Mouse (Mus musculus): ENCODE data around the gene 4933405L10Rik.

DNA sequence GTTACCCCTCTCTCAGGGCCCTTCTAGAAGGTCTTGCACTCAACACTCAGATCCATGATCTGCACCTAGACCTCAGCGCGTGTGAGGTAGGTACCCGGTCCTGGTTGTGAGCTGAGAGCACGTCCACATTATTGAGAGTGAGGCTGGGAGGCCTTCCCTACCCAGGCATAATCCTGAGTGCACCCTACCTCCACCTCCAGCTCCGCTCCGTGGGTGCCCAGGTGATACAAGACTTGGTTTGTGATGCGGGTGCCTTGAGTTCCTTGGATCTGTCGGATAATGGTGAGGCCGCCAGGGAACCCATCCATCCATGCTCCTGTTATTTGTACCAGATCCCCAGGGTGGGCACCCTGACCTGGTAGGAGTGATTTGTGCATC, 17.5 kb upstream of the 4933405L10Rik start:
- no peak for TF ChIP-seq POLR2A (IDR thresholded peaks at IDR 0.05; ENCODE audit: insufficient read depth, low read depth, low read length)
- TF ChIP-seq CTCF (IDR thresholded peaks at IDR 0.05; ENCODE audit: insufficient read depth, low read depth, low read length): no peak

Measured in olfactory bulb, adult 2 months (tissue).